Mouse (Mus musculus) CD4-positive helper T cell, adult 2 months (primary cell): ENCODE results near the gene Foxm1.
A peak's percentile ranks its signal among the peaks of the same experiment; 100 is the strongest.
"Not testable (repeated sequence)": the region's sequence is repeated elsewhere in the genome, so short reads cannot be mapped to it uniquely, and the experiment has no call there.

Experiments
- DNase-seq: peaks from one replicate; pipeline ENCODE4 v3.0.0-alpha.2; 2012; ENCODE audit warnings: low read depth, missing footprints, low spot score

Gene Foxm1

DNA sequence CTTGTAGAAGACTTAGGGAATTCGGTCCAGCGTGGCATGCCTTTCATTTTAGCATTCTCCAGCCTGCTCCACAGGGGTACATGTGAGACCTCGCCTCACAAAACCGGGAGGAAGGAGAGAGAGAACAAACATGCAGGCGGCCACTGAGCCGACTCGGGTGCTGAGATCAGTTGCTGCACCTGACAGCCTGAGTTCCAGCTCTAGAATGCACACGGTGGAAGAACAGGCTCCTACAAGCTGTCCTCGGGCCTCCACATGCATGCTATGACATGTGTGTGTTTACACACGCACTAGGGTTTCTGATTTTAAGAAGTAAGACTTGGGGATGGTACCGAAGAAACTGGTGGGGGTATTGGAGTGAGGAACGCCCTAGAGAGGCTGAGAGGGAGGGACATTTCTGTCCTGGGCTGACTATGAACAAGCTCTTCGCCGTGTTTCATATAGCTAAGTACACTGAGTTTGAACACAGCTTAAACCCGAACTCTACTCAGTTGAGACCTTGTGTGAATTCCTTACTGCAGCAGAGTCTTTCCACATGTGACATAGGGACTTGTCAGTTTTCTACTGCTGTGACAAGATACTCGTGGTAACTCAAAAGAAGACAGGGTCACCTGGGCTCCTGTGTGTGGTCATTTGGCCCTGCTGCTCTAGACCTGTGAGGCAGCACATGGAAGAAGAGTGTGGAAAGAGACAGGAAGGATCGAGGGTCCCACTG lies 13.8 kb downstream of the Foxm1 start:
- no peak for DNase-seq

DNA sequence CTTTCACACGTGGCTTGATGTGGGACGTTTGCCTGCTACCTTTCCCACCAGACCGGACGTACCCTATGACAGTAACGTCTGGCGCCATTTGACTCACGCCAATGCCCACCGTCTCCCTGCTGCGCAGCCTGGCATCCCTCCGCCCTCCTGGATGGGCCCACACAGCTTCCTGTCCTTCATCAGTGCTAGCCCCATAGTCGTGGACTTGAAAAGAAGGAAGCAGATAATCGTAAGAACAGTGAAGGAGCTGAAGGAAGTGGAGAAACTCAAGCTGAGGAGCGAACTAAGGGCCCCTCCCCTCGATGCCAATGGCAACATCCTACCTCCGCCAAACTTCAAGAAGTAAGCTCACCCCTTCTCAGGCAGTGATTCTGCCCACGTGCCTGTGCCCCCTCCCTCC lies 16.9 kb downstream of the Foxm1 start:
- no peak for DNase-seq

DNA sequence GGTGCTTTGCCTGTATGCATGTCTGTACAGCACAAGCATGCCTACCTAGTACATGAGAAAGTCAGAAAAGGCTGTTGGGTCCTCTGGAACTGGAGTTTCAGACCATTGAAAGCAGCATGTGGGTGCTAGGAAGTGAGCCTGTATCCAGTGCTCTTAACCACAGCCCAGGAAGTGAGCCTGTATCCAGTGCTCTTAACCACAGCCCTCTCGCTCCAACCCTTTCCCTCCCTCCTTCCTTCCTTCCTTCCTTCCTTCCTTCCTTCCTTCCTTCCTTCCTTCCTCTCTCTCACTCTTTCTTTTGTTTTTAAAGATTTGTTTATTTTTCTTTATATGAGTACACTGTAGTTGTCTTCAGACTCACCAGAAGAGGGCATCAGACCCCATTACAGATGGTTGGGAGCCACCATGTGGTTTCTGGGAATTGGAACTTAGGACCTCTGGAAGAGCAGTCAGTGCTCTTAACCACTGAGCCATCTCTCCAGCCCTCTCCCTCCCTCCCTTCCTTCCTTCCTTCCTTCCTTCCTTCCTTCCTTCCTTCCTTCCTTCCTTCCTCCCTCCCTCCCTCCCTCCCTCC lies 17.9 kb downstream of the Foxm1 start:
- DNase-seq = not testable (repeated sequence)

DNA sequence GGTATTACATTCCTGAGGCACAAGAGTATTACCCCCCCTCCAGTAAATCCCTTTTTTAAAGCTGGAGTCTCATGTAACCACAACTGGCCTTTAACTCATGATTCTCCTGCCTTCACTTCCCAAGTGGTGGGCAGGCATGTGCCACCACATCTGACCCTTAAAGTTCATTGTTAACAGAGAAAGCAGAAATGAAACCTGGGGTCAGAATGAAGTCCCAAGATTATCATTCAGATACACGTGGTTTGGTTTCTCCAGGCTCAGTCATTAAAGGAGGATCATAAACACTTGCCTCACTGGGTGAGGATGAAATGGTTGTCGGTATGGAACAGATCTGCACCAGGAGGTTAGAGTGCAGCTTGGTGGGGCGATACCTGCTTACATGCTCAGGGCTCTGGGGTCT lies 18.5 kb downstream of the Foxm1 start:
- DNase-seq = no peak

DNA sequence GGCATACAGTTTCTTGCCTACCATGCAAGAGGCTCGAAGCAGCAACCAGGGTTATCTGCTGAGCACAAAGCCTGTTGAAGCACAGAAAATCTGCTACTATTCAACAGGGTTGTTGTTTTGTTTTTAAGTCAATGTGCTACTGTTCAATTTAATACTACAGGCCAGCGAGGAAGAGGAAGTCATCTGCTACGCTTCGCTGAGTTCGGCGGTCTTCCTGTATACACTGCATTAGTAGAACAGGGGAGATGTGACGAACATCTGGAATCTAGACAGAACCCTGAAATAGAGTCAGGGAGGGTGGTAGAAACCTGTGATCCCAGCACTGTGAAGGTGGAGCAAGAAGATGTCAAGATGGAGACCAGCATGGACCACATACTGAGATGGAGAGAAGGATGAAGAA lies 21.0 kb downstream of the Foxm1 start:
- no peak for DNase-seq

DNA sequence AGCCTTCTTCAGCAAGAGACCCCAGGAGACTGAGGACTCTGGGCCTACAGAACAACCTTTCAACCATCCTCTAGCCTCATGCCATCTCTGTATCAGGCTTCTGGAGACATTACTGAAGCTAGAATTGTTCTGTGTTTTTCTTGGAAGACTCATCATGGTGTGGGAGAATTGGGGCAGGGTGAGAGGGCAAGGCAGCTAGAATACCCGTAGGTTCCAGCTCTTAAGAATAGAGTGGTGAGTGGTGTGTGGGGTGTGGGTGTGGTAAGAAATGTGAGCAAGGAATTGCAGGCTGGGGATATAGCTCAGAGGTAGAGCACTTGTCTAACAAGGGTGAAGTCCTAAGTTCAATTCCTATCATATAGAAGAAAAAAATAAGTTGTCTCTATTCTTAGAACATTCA lies 22.3 kb downstream of the Foxm1 start:
- DNase-seq = no peak

DNA sequence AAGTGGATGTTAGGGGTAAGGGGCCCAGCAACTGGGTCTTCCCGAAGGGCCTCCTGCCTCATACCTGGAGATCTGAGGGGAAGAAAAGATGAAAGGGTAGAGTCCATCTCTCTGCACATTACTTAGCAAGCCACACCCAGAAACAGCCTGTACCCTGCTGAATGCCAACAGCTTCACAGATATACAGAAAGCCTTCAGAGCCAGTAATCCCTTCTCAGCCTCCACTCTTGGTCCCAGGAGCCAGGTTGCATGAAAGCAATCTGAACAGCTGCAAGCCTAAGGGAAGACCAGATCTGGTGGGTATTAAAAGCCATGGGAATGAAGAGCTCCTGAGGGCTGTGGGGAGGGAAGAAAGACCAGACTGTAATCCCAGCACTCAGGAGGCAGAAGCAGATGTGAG lies 26.4 kb downstream of the Foxm1 start:
- DNase-seq = no peak

DNA sequence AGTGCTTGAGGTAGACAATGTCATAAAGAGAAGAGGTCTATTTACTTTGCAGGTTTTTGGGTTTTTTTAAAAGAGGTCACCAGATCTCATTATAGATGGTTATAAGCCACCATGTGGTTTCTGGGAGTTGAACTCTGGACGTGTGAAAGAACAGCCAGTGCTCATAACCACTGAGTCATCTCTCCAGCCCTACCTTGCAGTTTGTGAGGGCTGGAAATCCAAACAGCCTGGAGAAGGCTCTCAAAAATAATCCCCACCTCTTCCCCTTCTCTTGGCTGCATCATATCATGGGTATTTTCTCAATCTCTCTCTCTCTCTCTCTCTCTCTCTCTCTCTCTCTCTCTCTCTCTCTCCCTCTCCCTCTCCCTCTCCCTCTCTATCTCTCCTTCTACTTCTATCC lies 27.9 kb downstream of the Foxm1 start:
- no peak for DNase-seq

DNA sequence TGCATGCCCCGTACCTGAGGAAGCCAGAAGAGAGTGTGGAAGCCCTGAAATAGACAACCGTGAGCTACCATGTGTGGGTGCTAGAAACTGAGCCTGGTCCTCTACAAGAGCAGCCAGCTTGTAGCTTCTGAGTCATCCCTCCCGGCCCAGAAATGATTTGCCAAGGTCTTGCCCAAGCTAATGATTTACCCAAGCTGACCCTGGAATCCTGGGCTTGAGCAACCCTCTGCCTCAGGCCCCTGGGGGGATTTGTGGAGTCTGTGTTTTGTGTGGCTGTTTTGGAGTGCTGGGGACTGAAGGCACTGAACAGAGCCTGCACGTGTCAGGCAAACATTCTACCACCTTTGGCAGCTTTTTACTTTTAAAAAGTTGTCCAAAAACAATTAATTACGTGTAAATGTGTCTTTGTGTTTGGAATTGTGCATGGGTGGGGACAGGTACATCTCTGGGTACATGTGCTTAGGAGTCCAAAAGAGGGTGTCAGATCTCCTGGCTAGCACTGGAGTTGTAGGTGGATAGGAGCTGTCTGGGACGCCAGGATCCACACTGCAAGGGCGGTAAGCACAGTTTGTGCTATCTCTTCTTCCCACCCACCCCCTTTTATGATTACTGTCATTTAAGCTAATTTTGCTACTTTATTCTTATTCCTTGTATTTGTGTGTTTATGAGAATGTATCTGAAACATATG lies 35.0 kb downstream of the Foxm1 start:
- no peak for DNase-seq

DNA sequence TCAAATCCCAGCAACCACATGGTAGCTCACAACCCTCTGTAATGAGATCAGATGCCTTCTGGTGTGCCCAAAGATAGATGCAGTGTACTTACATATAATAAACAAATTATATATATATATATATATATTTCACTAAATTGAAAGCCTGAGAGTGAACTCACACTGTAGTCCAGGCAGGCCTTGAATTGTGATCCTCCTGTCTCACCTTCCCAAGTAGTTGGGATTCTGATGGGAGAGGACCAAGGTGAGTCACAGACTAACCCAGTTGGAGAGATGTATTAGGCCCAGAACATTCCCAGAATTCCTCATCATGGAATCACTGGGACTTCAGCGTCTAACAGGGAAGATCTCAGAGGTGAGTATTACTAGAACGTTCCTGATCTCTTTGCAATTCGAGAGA lies 36.2 kb downstream of the Foxm1 start, which contains the start of gene Nrip2:
Nrip2 (plus strand) TSS at position 301 of the 400 bp plus-strand sequence.
- no peak for DNase-seq

DNA sequence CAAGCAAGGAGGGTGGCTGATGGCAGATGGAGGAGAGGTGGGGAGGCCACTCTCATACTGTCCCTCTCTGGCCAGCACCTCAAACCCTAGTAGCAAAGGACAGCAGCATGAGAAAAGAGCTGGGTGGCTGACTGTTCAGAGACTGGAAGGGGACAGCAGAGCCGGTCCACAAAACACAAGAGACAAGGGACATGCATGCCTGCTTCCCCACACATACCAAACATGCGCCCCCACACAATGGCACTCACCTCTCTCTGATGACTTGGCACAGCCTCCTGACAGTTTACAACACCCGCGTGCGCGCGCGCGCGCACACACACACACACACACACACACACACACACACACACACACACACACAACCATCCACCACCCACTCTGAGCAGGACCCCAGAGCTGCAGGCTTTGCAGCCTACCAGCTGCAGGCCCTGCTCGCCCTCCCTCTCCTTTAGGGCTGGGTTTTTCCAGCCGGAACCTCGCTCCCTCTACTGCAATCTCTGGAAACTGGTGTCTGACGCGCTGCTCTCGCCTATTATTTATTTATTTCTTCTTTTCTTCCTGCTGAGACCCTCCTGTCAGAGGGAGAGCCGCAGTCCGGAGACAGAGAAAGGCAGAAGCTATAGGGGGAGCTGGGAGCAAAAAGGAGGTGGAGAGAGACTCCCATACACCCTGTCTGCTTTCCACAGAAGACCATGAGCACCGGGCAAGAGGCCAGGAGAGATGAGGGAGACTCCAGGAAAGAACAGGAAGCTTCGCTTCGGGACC lies 36.8 kb downstream of the Foxm1 start:
- no peak for DNase-seq

DNA sequence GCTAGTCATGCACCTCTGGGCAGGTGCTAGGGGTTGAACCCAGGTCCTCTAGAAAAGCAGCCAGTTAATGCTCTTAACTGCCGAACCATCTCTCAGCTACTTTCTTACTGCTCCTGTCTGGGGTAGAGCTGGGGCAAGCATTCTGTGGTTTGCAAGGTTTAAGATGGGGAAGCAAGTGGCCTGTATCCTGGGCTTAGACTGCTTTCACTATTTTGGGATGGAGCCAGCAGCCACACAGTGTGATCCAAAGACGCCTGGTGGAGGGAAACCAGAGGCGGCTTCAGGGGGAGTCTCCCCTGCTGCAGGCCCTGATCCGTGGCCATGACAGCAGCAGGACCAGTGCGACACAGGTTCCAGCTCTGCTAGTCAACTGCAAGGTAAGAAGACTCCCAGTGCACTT lies 41.9 kb downstream of the Foxm1 start:
- DNase-seq = no peak

DNA sequence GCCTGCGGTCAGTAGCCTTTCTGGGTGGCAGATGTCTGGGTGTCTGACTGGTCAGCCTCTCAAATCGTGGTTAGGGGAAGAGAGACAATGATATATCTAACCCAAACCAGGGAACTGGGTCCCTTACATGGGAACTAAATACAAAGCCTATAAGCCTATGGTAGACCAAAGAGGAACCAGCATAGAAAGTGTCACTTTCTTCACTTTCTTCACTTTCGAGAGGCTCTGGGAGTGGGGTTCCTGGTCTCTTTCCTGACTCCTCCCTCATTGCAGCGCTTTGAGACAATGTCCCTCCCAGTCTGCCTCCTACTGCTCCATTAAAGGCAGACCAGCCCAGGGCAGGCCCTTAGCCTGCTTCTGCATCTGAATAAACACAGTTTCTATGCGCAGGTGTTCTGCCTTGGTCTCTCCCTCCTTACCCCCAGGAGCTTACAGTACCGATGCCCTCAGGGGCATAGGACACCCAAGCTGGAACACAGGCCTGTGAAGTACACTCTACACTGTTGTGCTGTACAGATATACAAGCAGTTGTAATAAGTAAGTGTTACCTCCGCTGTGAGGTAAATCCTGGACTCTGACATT lies 45.9 kb downstream of the Foxm1 start:
- no peak for DNase-seq

DNA sequence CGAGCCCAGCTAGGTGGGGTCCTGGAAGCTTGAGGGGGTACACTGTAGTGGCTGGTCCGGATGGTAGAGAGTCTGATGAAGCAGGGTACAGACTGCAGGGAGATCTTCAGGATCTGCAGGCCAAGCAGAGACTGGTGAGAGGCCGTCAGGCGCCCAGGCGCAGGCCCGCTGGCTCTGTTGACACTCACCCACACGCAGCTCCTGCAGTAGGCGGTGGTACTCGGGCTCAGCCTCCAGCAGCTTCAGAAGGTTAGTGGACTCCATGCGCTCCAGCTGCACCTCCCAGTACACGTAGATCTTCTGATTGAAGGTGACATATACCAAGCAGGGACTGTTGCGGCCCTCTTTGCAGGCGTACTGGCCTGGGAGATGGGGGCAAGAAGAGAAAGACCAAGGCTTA lies 47.5 kb downstream of the Foxm1 start:
- DNase-seq = no peak

DNA sequence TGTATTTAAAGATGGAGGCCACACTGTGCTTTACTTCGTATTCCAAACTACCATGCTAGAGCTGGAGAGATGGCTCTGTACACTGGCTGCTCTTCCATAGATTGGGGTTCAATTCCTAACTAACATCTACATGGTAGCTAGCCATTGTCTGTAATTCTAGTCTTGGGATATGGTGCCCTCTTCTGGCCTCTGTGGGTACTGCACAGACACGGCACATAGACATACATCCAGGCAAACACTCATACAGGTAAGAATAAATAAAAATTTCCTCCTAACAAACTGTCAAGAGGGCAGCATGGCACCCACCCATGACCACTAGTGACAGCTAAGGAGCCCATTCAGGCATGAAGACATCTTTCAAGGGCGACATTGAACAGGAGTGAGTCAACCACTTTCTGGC lies 48.3 kb downstream of the Foxm1 start:
- DNase-seq = peak; percentile 70

DNA sequence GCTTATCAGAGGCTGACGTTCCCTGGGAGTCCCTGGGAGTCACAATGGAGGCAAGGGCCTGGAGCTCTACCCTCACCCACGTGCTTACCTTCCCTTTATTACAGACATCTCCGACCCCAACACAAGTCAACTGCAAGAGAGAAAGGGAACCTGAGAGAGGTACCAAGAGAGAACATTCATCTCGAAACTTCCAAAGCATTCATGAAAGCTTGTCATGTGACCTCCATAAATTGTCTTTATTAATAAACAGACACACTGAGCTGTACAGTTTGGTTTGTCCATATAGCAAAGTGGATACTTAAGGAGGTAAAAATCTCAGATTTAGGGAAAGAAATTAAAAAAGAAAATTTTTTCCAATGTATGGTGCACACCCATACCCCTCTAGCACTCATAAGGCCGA lies 53.4 kb downstream of the Foxm1 start:
- DNase-seq = no peak

DNA sequence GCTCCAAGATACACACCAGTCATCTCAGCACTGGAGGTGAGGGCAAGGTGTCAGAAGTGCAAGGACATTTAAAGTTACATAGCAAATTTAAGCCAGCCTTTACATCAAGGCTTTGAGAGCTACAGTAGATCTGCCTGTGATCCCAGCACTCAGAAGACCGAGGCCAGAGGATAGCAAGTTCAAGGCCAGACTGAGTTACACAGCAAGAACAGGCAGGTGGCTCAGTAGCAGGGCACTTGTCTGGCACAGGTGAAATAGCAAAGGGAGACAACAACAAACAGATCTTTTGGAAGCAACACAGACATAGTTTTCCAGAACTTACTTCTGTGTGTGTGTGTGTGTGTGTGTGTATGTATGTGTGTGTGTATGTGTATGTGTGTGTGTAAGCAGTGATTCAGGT lies 55.3 kb downstream of the Foxm1 start:
- DNase-seq = no peak

DNA sequence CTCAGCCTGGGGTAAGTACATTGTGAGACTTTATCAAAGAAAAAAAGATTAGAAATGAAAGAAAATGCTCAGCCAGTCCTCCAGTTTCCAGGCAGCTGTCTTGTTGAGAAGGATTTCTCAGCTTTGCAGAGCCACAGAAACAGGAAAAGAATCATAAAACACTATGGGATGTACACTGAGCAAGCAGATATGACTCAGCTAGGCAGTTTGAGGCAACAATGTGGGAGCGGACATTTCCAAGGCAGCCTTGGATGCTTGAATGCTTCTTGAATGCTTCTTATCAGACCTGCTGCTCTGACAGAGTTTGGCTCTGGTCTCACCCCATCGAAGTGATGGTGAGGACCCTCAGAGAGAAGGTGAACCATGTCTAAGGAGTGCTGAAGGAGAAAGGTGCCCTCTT lies 58.3 kb downstream of the Foxm1 start:
- DNase-seq = no peak

DNA sequence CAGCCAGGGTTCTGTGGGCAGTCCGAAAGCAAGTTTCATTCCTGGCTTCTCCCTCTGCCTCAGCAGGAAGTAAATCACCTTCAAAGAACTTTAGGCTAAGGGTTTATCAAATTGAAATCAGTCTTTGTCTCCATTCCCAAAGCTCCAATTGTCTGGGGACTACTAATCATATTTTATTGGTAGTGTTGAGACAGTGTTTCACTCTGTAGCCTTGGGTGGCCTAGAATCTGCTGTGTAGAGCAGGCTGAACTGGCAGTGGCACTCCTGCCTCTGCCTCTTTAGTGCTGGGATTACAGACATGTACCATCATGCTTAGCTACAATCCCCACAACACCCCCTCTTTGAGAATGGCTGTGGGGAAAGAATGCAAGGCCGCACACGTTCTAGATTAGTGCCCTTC lies 58.7 kb downstream of the Foxm1 start:
- DNase-seq = no peak

DNA sequence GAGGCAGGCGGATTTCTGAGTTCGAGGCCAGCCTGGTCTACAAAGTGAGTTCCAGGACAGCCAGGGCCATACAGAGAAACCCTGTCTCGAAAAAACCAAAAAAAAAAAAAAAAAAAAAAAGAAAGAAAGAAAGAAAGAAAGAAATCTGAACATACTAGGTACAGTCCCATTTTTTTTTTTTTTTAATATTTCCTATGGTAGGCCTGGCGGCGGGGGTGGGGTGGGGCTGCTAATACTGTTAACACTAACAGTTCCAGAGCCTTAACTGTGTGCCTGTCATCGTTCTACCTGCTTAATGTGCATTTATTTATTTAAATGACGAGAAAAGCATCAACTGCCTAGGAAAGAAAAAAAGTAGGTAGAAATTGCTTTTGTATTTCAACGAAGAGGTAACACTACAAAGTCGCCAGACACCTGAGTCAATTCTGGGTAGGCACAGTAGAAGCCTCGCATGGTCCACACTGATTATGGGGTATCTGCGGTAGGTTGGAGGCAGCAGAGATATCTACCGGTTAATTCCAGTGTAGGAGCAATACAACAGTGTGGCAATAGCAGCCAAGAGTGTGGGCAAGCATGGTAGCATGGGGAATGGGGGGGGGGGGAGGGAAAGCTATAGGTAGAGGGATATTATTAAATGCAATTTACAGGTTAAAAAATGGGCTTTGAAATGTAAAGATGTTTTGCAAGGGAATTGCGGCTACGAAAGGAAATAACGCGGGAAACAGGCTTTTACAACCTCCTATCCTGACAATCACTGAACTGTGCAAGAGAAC lies 60.9 kb downstream of the Foxm1 start:
- no peak for DNase-seq
